Mouse (Mus musculus): Measurements from ENCODE around the gene Tmem141. TPM values are rescaled to one million over a fixed set of nuclear protein-coding genes. Genes with fewer than 3 reads are reported as not detected.

The Tmem141 gene
- polyA plus RNA-seq, 1 experiment: 12.9 TPM

DNA sequence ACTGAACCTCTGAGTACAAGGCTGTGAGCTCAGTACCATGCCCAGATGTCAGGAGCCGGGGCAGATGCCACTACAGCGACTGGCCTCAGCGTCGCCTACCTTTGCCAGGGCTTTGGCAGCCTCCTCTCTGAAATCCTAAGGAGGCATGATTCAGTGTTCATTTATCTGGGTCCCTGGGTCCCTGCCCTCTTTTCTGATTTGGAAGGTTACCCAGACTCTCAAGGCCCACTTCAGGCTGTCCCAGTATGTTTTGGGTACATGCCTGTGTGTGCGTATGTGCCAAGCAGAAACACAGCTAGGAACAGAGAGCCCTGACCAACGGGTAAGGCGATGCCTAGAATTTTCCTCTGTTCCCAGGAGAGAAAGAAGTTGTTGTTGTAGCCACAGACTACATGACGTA lies 38.5 kb upstream of the Tmem141 start:
- Histone ChIP-seq H3K79me3 (ENCODE audit: low read depth) (no peaks in the 10 kb centered on the region), H3K27me3 (ENCODE audit: control insufficient read depth, insufficient read depth, insufficient read length) (peaks cover 6% of the 10 kb centered on the region), H3K36me3 (ENCODE audit: control insufficient read depth, insufficient read depth) (no peaks in the 10 kb centered on the region), H3ac (ENCODE audit: control insufficient read depth, insufficient read length, low read depth) (no peak overlapping the region), H3K4me3 (ENCODE audit: insufficient read depth, poor library complexity, severe bottlenecking) (no peak overlapping the region), H3K79me2 (ENCODE audit: control insufficient read depth, insufficient read depth) (no peaks in the 10 kb centered on the region)
- TF ChIP-seq CEBPB (IDR thresholded peaks at IDR 0.05; ENCODE audit: low read depth) (no peak), MYOD1 (IDR thresholded peaks at IDR 0.05; ENCODE audit: control insufficient read depth, insufficient read length, low read depth) (no peak), MAX (IDR thresholded peaks at IDR 0.05) (no peak)

DNA sequence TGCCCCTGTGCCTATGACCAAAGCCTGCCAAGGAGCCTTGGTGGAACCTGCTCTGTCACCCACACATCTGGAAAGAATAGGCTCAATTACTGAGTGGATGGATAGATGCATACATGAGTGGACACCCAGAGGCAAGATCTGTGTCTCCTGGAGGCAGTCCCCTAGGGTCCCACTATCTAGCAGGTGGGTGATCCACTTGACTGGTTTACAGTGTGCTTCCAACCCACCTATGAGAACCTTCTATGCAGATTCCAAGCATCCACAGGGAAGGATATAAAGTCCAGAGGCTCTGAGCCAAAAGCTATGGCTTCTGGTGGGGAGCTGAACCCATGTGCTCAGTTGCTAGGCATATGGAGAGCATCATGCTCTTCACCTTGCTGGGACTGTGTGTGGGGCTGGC lies 35.8 kb upstream of the Tmem141 start, which contains the start of gene Lcn5:
Lcn5 (plus strand) TSS at position 301 of the 400 bp plus-strand sequence.
- Histone ChIP-seq H3K79me2 (ENCODE audit: control insufficient read depth, insufficient read depth) (no peaks in the 10 kb centered on the region), H3K4me3 (ENCODE audit: insufficient read depth, poor library complexity, severe bottlenecking) (no peak within 1 kb of the TSS), H3K27me3 (ENCODE audit: control insufficient read depth, insufficient read depth, insufficient read length) (peaks cover 31% of the 10 kb centered on the region), H3ac (ENCODE audit: control insufficient read depth, insufficient read length, low read depth) (no peak within 1 kb of the TSS), H3K36me3 (ENCODE audit: control insufficient read depth, insufficient read depth) (no peaks in the 10 kb centered on the region), H3K79me3 (ENCODE audit: low read depth) (no peaks in the 10 kb centered on the region)
- TF ChIP-seq FOSL1 (IDR thresholded peaks at IDR 0.05; ENCODE audit: insufficient read depth, low read length, poor library complexity, severe bottlenecking): no peak
- TF ChIP-seq MAX (IDR thresholded peaks at IDR 0.05): no peak
- TF ChIP-seq USF1 (IDR thresholded peaks at IDR 0.05; ENCODE audit: low read depth): no peak
- TF ChIP-seq MYOD1 (IDR thresholded peaks at IDR 0.05; ENCODE audit: control insufficient read depth, insufficient read length, low read depth): no peak
- no peak for TF ChIP-seq CTCF (IDR thresholded peaks at IDR 0.05; ENCODE audit: control insufficient read depth, insufficient read depth, insufficient read length)
- no peak for TF ChIP-seq MYOG (IDR thresholded peaks at IDR 0.05; ENCODE audit: control insufficient read depth, extremely low read depth, insufficient read length)
- TF ChIP-seq CEBPB (IDR thresholded peaks at IDR 0.05; ENCODE audit: low read depth): no peak

DNA sequence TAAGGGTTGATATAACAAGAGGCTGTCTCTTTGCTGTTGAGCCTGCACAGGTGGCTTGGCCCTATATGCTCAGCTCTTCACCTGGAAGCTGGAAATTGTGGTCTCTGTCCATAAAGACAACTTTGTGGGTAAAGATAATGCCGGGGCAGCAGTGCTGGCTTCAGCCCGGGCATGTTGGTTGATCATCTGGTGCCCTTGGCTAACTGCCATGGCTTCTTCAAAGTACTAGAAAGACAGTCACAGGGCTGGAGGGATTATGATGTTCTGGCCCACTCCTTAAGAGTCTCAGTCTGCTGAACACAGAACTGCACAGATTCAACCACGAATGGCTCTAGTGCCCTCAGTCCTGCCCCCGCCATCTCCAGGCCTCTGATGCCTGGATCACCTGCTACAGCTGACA lies 35.4 kb upstream of the Tmem141 start:
- Histone ChIP-seq H3K36me3 (ENCODE audit: control insufficient read depth, insufficient read depth) (no peaks in the 10 kb centered on the region), H3ac (ENCODE audit: control insufficient read depth, insufficient read length, low read depth) (no peak overlapping the region), H3K79me3 (ENCODE audit: low read depth) (no peaks in the 10 kb centered on the region), H3K27me3 (ENCODE audit: control insufficient read depth, insufficient read depth, insufficient read length) (peaks cover 32% of the 10 kb centered on the region), H3K79me2 (ENCODE audit: control insufficient read depth, insufficient read depth) (no peaks in the 10 kb centered on the region), H3K4me3 (ENCODE audit: insufficient read depth, poor library complexity, severe bottlenecking) (no peak overlapping the region)
- TF ChIP-seq FOSL1 (IDR thresholded peaks at IDR 0.05; ENCODE audit: insufficient read depth, low read length, poor library complexity, severe bottlenecking): no peak
- no peak for TF ChIP-seq MYOG (IDR thresholded peaks at IDR 0.05; ENCODE audit: control insufficient read depth, extremely low read depth, insufficient read length)
- no peak for TF ChIP-seq MAX (IDR thresholded peaks at IDR 0.05)
- TF ChIP-seq MYOD1 (IDR thresholded peaks at IDR 0.05; ENCODE audit: control insufficient read depth, insufficient read length, low read depth): no peak
- no peak for TF ChIP-seq CTCF (IDR thresholded peaks at IDR 0.05; ENCODE audit: control insufficient read depth, insufficient read depth, insufficient read length)
- no peak for TF ChIP-seq CEBPB (IDR thresholded peaks at IDR 0.05; ENCODE audit: low read depth)
- no peak for TF ChIP-seq USF1 (IDR thresholded peaks at IDR 0.05; ENCODE audit: low read depth)

DNA sequence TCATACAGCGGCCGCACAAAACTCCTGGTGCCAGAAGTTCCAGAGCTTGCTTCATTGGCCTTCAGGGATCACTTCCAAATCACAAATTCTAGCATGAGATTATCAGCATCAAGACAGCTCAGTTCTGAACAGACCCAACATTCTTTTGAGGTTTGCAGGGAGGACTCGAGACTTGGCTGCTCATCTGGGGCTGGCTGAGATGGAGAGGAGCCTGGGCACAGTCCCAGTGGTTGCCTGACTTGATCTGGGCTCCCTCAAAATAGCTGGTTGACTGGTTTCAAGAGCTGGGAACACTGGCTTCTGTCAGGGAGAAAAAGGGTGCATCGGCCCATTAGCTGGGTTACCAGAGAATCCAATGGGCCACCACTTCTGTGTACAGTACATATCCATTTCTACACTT lies 34.9 kb upstream of the Tmem141 start:
- Histone ChIP-seq H3K79me3 (ENCODE audit: low read depth) (no peaks in the 10 kb centered on the region), H3ac (ENCODE audit: control insufficient read depth, insufficient read length, low read depth) (no peak overlapping the region), H3K36me3 (ENCODE audit: control insufficient read depth, insufficient read depth) (no peaks in the 10 kb centered on the region), H3K4me3 (ENCODE audit: insufficient read depth, poor library complexity, severe bottlenecking) (no peak overlapping the region), H3K27me3 (ENCODE audit: control insufficient read depth, insufficient read depth, insufficient read length) (peaks cover 32% of the 10 kb centered on the region), H3K79me2 (ENCODE audit: control insufficient read depth, insufficient read depth) (no peaks in the 10 kb centered on the region)
- TF ChIP-seq CEBPB (IDR thresholded peaks at IDR 0.05; ENCODE audit: low read depth): no peak
- no peak for TF ChIP-seq FOSL1 (IDR thresholded peaks at IDR 0.05; ENCODE audit: insufficient read depth, low read length, poor library complexity, severe bottlenecking)
- TF ChIP-seq USF1 (IDR thresholded peaks at IDR 0.05; ENCODE audit: low read depth): no peak
- TF ChIP-seq MYOG (IDR thresholded peaks at IDR 0.05; ENCODE audit: control insufficient read depth, extremely low read depth, insufficient read length): no peak
- no peak for TF ChIP-seq MAX (IDR thresholded peaks at IDR 0.05)
- TF ChIP-seq MYOD1 (IDR thresholded peaks at IDR 0.05; ENCODE audit: control insufficient read depth, insufficient read length, low read depth): no peak
- no peak for TF ChIP-seq CTCF (IDR thresholded peaks at IDR 0.05; ENCODE audit: control insufficient read depth, insufficient read depth, insufficient read length)

DNA sequence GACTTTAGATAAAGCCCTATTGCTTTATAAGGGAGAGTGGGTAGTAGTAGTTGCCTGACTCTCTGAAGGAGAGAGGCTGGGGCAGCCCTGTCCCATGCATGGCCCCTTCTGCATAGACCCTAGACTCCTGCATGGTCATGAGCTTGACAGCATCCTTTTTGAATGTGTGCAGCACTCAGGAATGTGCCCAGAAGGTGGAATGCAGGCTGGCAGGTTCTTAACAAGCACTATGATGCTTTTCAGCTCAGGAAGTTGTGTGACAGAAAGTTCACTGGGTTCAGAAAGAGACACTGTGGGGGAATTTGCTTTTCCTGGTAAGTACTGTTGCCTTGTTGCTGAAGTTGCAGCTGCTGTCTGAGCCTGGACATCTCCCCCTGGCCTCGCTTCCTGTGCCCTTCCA lies 32.7 kb upstream of the Tmem141 start:
- no peak for TF ChIP-seq USF1 (IDR thresholded peaks at IDR 0.05; ENCODE audit: low read depth)
- TF ChIP-seq MYOG (IDR thresholded peaks at IDR 0.05; ENCODE audit: control insufficient read depth, extremely low read depth, insufficient read length): no peak
- no peak for TF ChIP-seq MYOD1 (IDR thresholded peaks at IDR 0.05; ENCODE audit: control insufficient read depth, insufficient read length, low read depth)
- TF ChIP-seq MAX (IDR thresholded peaks at IDR 0.05): no peak
- TF ChIP-seq CTCF (IDR thresholded peaks at IDR 0.05; ENCODE audit: control insufficient read depth, insufficient read depth, insufficient read length): no peak
- TF ChIP-seq CEBPB (IDR thresholded peaks at IDR 0.05; ENCODE audit: low read depth): no peak
- TF ChIP-seq FOSL1 (IDR thresholded peaks at IDR 0.05; ENCODE audit: insufficient read depth, low read length, poor library complexity, severe bottlenecking): no peak
- Histone ChIP-seq H3K27me3 (ENCODE audit: control insufficient read depth, insufficient read depth, insufficient read length) (peaks cover 51% of the 10 kb centered on the region), H3ac (ENCODE audit: control insufficient read depth, insufficient read length, low read depth) (no peak overlapping the region)

DNA sequence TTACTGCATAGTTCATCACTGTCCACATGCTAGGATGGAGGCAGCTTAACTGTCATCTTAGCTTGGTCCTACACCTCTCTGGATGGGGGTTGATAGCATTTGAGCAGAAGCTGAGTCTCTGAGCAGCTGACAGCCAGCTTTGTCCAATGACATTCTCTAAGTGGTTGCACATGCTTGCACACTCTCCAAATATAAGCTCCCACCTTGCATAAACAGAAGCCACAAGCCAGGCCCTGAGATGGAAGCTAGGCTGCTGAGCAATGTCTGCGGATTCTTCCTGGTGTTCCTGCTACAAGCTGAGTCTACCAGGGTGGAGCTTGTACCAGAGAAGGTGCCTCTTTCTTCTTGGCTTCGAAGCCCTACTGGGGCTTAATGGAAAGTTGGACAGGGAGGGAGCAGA lies 31.1 kb upstream of the Tmem141 start, which contains the start of gene Lcn8:
Lcn8 (plus strand) TSS at position 219 of the 400 bp plus-strand sequence.
- Histone ChIP-seq H3K36me3 (ENCODE audit: control insufficient read depth, insufficient read depth) (no peaks in the 10 kb centered on the region), H3K4me3 (ENCODE audit: insufficient read depth, poor library complexity, severe bottlenecking) (no peak within 1 kb of the TSS), H3ac (ENCODE audit: control insufficient read depth, insufficient read length, low read depth) (no peak within 1 kb of the TSS), H3K79me2 (ENCODE audit: control insufficient read depth, insufficient read depth) (no peaks in the 10 kb centered on the region), H3K79me3 (ENCODE audit: low read depth) (no peaks in the 10 kb centered on the region), H3K27me3 (ENCODE audit: control insufficient read depth, insufficient read depth, insufficient read length) (peaks cover 56% of the 10 kb centered on the region)
- TF ChIP-seq USF1 (IDR thresholded peaks at IDR 0.05; ENCODE audit: low read depth) (no peak), CEBPB (IDR thresholded peaks at IDR 0.05; ENCODE audit: low read depth) (no peak), MYOG (IDR thresholded peaks at IDR 0.05; ENCODE audit: control insufficient read depth, extremely low read depth, insufficient read length) (no peak), CTCF (IDR thresholded peaks at IDR 0.05; ENCODE audit: control insufficient read depth, insufficient read depth, insufficient read length) (no peak), FOSL1 (IDR thresholded peaks at IDR 0.05; ENCODE audit: insufficient read depth, low read length, poor library complexity, severe bottlenecking) (no peak), MYOD1 (IDR thresholded peaks at IDR 0.05; ENCODE audit: control insufficient read depth, insufficient read length, low read depth) (no peak), MAX (IDR thresholded peaks at IDR 0.05) (no peak)

More for the DNA sequence above, 32.7 kb upstream of the Tmem141 start:
- Histone ChIP-seq H3K4me3 (ENCODE audit: insufficient read depth, poor library complexity, severe bottlenecking) (no peak overlapping the region), H3K36me3 (ENCODE audit: control insufficient read depth, insufficient read depth) (no peaks in the 10 kb centered on the region), H3K79me3 (ENCODE audit: low read depth) (no peaks in the 10 kb centered on the region), H3K79me2 (ENCODE audit: control insufficient read depth, insufficient read depth) (no peaks in the 10 kb centered on the region)

Data from C2C12 (cell line).